Mouse (Mus musculus) mesoderm, embryonic 11.5 days (tissue): Measurements from ENCODE around the gene Gm20388.

Source experiments
- DNase-seq: peaks from one replicate; pipeline ENCODE4 v3.0.0-alpha.2; 2012; ENCODE audit warnings: low read depth, low spot score

Gm20388 gene

GRCm38 (mm10) chr8:122008395-122008794, 2097.8 kb downstream of the Gm20388 start:
- no peak for DNase-seq

GRCm38 (mm10) chr8:122010638-122011037, 2100.0 kb downstream of the Gm20388 start:
- DNase-seq = no peak

GRCm38 (mm10) chr8:122011066-122011588, 2100.5 kb downstream of the Gm20388 start:
- no peak for DNase-seq

GRCm38 (mm10) chr8:122014606-122015005, 2104.0 kb downstream of the Gm20388 start:
- DNase-seq = no peak

GRCm38 (mm10) chr8:122018046-122018831, 2107.6 kb downstream of the Gm20388 start:
- no peak for DNase-seq

- no peak for DNase-seq
Measured at GRCm38 (mm10) chr8:122019162-122019561, 2108.5 kb downstream of the Gm20388 start.

GRCm38 (mm10) chr8:122020050-122020771, 2109.6 kb downstream of the Gm20388 start:
- no peak for DNase-seq

- no peak for DNase-seq
Measured at GRCm38 (mm10) chr8:122021725-122022124, 2111.1 kb downstream of the Gm20388 start.

GRCm38 (mm10) chr8:122022274-122022673, 2111.6 kb downstream of the Gm20388 start:
- no peak for DNase-seq

GRCm38 (mm10) chr8:122022705-122023104, 2112.1 kb downstream of the Gm20388 start:
- DNase-seq = no peak

- DNase-seq = no peak
Measured at GRCm38 (mm10) chr8:122025546-122025945, 2114.9 kb downstream of the Gm20388 start.

GRCm38 (mm10) chr8:122028116-122028515, 2117.5 kb downstream of the Gm20388 start:
- DNase-seq = no peak

- DNase-seq = no peak
Measured at GRCm38 (mm10) chr8:122030965-122031364, 2120.3 kb downstream of the Gm20388 start.

GRCm38 (mm10) chr8:122032741-122033140, 2122.1 kb downstream of the Gm20388 start:
- DNase-seq = peak; percentile 66

- DNase-seq = no peak
Measured at GRCm38 (mm10) chr8:122035543-122035942, 2124.9 kb downstream of the Gm20388 start.

- no peak for DNase-seq
Measured at GRCm38 (mm10) chr8:122036325-122036724, 2125.7 kb downstream of the Gm20388 start.

- no peak for DNase-seq
Measured at GRCm38 (mm10) chr8:122037279-122037678, 2126.6 kb downstream of the Gm20388 start.

GRCm38 (mm10) chr8:122038076-122038475, 2127.4 kb downstream of the Gm20388 start:
- DNase-seq = no peak

- no peak for DNase-seq
Measured at GRCm38 (mm10) chr8:122039452-122039851, 2128.8 kb downstream of the Gm20388 start.

GRCm38 (mm10) chr8:122047206-122047870, 2136.7 kb downstream of the Gm20388 start:
- DNase-seq = no peak

GRCm38 (mm10) chr8:122049266-122049665, 2138.6 kb downstream of the Gm20388 start:
- no peak for DNase-seq

GRCm38 (mm10) chr8:122049923-122050322, 2139.3 kb downstream of the Gm20388 start:
- no peak for DNase-seq
